Mouse (Mus musculus) cerebellum, adult 2 months (tissue): ENCODE data around the gene C2cd2l.

Source experiments
- CTCF ChIP-seq: fragments of 200-500 bp; IDR thresholded peaks from 2 replicates; pipeline ENCODE4 v1.5.1; 2011; ENCODE audit warnings: low read depth, mild to moderate bottlenecking, control low read depth, low read length, moderate library complexity, borderline replicate concordance; ENCODE audit not compliant: insufficient read depth
- POLR2A ChIP-seq: fragments of 200-500 bp; IDR thresholded peaks from 2 replicates; pipeline ENCODE4 v1.6.1; 2011; ENCODE audit warnings: low read length, control low read depth, borderline replicate concordance; ENCODE audit not compliant: insufficient read depth

DNA sequence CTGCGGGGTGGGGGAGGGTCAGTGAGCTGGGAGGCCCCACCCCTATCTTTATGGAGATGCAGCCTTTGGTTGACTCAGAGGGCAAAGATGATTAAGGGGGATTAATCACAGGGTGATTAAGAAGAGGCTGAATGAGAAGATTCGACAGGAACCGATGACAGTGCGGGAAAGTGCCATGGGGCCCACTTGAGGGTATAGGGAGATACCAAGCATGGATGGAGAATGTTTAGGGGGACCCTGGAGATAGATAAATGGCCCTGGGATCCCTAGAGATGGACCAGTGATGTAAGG, 5.9 kb downstream of the C2cd2l start:
- TF ChIP-seq CTCF (no peak), POLR2A (no peak)
